Mouse (Mus musculus) CD4-positive, CD25-positive, alpha-beta regulatory T cell, adult 4 months (primary cell): ENCODE results near the gene Ccdc158. TPM values are rescaled to one million over a fixed set of nuclear protein-coding genes. Genes with fewer than 3 reads are reported as not detected.

Experiments used
- ATAC-seq: one replicate; pipeline ENCODE4 v1.8.0; 2017
- polyA plus RNA-seq, 2 experiments: library from polyadenylated mRNA; unstranded; fragments of 100-300 nt; shearing (Covaris generic); gene quantifications; one replicate each; pipeline ENCODE4 v1.2.1; 2017

Gene Ccdc158
- polyA plus RNA-seq, 2 experiments from 2014 or later, result not detected

DNA sequence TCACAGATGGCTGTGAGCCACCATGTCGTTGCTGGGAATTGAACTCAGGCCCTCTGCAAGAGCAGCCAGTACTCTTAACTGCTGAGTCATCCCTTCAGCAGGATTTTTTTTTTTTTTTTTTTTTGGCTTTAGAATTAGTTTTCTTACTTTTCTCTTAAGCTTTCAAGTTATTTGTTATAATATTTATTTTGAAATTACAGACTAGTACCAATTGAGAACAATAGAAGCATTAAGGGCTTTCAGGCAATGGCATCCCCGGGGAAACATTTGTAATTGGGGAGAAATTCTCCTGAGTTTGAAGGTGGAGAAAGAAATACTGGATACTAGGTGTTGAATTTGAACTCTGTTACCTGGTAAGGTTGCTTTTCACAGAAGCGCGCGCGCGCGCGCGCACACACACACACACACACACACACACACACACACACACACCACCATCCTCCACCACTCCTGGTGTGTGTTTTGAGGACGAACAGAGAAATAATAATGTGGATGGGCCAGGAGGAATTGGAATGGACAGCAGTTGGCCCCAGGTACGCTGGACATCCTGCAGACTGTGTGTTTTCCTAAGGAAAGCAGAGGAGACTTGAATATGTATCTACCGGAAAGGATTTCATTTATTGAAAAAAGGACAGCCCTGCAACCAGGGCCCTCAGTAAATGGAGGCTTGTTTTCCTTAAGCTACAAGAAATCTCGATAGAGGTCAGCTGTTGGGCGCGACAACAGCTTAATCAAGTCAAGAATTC lies 9.8 kb upstream of the Ccdc158 start:
- no peak for ATAC-seq

DNA sequence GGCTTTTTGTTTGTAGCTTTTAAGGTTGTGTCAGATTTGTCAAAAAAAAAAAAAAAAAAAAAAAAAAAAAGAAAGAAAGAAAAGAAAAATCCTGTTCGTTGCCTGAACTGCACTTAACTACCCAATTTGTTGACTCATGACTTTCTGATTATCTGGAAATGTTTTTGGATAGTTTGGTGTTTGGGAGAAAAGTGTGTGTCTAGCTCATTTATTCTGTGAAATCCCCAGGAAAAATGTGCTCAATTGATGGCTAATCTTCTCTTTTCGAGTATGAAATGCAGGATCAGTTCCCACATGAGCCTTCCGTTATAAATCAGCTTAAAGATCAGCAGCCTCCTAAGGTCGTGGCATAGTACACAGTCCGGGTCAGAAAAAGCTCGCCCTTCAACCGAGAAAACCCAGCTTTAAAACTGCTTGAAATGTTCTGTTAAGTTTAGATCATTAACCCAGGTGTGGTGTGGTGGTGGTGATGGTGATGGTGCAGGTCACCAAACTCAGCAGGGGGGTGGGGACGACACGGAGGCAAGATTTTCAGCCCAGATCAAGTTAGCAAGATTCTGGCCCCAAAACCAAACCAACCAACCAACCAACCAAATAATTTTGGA lies 8.9 kb upstream of the Ccdc158 start:
- ATAC-seq, result no peak

DNA sequence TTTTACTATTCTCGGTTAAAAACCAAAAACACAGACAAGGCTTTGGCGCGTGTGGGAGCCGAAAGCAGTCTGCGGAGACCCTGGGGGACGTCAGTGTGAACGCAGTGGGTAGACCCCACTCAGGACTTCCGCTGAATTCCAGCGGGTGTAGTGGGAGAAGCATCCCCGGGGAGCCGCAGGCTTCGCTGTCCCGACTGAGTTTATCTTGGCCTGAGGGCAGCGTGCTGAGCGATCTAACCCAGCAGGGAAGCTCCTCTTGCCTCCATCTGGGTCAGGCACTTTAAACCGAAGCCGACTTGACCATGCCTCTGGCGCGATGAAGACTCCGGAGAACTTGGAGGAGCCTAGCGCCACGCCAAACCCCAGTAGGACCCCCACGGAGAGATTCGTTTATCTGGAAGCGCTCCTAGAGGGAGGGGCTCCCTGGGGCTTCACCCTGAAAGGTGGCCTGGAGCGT lies 8.3 kb upstream of the Ccdc158 start, which contains the start of gene Shroom3:
Gene Shroom3, plus strand, starts transcription at position 85 of the 457 bp plus-strand sequence.
- no peak for ATAC-seq

DNA sequence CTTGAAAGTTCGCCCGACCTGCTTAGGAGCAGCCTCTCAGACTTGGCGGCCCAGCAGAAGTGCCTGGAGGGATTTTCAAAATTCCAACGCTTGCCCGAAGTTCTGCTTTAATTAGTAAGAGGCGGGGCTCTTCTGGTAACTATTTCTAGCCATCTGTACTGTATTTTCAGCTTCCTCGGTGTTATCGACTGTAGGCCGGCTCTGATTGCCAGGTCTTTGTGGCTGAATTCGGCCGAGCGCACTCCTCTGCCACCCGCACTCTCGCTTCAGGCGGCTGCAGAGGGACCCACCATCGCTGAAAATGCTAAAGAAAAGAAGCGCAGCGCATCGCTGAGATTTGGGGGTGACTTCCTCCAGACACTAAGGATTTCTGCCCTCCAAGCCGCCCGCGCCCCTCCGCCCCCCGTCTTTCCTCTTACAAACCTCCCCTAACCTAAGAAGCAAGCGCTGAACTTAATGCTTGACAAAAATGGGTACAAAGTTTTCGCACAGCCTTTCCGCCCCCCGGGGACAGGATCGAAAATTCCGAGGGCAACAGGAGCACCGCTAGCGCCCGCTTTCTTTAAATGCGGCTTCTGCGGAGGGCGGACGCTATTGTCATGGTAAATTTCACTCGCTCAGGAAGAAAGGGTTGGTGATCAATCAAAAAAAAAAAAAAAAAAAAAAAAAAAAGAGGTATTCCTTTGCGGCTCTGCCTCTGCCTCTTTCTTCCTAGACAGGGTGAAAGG lies 7.7 kb upstream of the Ccdc158 start:
- no peak for ATAC-seq

DNA sequence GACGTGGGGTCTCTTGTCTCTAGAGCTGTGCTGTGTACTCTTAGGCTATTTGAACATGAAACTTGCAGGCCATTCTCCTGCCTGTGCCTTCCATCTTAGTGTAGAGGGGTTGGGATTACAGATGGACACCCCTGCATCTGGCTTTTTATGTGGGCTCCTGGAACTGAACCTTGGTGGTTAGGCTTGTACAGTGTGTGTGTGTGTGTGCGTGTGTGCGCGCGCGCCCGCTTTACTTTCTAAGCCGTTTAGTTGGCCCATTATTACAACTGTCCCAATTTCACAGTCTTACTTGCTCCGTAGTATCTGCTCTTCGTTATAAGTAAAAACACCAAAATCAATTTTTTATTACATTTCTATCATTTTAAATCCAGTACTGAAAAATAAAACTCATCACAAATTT lies 6.8 kb upstream of the Ccdc158 start:
- ATAC-seq, result no peak

DNA sequence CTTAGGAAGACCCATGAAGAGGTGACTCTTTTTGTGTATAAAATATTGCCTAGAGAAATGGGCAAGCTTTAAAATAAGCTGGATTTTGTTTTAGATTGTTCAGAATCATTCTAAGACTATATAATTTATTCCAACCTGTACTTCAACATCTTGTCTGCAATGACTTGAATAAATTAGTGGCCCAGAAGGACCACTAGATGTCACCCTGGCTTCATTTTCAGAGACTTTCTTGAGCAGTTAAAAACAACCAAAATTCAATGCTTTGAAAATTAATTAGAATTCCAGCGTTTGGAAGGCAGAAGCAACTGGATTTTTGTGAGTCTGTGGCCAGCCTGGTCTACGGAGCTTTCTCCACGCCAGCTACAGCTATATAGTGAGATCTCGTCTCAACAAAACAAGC lies 4.4 kb upstream of the Ccdc158 start:
- no peak for ATAC-seq

DNA sequence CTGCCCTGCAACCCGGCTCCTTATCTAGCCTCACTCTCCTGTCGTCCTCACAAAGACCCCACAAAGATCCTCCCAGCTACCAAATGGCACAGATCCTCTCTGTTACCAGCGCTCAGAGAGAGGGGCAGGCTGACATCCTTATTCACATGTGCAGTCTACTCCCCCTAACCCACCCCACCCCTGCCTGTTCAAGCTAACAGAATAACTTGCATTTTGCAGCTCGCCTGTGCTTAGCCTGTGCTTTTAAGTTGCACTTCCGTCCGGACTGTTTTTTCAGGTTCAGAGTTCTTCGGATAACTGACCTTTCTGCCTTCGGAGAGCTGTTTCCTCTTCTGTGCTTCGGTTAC lies 476 bp upstream of the Ccdc158 start:
- no peak for ATAC-seq

DNA sequence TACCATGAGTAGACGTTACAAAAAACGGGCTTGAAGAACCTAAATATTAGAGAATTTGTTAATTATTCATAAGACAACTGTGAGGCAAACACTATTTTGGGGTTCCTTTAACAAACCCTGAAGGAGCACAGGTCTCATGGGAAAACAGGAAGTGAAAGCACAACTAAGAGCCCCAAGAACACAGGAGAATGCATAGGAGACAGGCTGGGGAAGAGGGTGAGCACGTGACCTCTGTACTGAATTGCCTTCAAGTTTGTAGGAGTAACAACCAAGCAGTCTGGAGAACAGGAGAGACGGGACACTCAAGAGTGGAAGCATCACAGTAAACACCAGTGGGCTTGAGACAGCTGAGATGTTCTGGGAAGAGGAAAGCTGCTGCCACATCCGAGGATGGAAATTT lies 8.2 kb downstream of the Ccdc158 start:
- no peak for ATAC-seq

DNA sequence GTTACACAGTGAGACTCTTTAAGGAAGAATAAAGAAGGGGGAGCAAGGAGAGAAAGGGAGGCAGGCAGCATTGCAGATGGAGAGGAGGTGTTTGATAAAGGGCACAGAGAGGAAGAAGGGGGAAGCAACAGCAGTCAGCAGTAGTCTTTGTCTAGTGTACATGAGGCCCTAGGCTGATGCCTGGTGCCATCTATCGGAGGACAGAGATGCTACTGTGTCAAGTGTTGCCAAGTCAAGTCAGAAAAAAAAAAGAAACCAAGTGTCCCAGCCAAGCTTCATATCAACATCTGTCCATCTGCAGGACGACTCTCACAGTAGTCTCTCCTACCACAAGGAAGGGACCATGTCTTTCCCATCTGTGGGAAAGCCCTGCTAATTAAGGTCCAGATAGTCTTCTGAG lies 10.8 kb downstream of the Ccdc158 start:
- ATAC-seq, result no peak

DNA sequence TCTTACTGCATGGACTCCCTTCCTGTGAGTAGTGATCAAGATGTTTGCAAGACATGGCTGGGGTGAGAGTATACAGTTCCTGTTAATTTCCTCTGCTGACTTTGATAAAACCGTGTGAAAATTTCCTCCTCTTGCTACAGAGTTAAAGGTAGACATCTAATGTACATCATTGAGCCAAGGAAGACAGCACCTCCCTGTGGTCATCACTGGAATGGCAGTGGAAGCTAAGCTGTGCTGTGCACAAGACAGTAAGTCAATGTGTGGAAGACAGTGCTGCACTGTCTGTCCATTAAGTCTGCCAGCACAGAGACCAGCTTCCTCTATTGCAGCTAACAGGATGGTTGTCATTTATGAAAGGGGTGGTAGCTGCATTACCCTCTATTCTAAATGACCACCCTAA lies 18.8 kb downstream of the Ccdc158 start:
- peak; percentile 75 for ATAC-seq

DNA sequence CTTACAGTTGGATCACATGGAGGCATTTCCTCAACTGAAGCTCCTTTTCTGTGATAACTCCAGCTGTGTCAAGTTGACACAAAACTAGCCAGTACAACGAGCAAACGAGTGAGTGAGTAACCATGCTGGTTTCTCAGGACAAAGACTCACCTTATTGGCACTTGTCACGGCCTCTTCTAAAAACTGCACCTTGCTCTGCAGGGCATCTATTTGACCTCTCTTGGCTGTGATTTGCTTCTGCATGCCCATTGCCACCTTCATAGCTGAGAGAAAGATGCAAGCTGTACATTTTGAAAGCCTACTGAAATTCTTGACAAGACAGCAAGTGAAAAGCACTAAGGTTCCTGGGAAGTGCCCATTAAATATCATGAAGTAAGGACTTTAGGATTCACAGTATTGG lies 34.2 kb downstream of the Ccdc158 start:
- no peak for ATAC-seq

DNA sequence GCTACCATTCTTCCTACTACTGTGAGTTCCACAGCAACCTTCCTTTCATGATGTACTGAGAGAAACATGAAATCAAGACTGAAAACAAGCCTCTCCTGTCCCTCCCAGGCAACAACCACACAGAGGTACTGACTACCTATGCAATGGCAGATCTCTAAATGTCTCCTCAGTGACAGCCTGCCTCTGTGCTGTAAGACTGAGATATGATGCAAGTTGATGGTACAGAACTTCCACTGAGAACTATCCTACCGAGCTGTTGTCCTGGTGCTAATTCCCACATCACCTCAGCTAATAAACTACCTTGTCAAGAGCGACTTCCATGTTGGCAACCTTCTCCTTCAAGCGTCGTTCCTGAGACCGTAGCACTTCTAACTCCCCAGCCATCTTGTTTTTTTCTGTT lies 39.2 kb downstream of the Ccdc158 start:
- no peak for ATAC-seq

DNA sequence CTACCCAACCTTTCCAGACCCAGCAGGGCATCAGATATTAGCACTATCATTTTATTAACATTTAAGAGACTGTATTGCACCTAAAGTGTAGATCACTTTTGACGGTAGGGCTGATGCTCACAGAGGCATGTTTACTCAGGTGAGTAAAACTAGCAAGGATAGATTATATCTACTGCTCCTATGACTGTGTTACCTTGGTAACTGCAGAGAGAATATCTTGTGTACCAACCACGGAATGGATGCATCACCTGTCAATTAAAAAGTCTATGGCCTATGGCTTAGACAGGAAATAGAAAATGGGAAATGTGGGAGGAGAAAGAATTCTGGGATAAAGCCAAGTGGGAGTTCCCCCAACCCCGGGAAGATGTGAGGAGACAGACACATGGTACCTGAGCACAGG lies 40.2 kb downstream of the Ccdc158 start:
- ATAC-seq, result no peak

DNA sequence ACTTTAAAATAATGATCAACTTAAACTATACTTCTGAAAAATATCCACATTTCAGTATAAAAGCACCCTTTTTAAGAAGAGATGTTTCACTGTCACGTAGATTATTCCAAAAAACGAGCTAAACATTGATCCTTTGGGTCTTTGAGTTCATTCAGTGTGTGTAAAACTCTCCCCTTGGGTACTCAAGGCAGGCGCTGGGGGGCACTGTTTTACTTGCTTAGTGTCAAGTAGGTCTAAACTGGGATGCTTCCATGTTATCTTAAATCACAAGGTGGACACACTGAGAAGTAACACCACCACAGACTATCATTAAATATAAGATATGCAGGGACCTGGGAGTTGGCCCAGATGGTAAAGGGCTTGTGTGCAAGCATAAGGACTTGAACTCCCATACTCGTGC lies 41.5 kb downstream of the Ccdc158 start:
- ATAC-seq, result no peak

DNA sequence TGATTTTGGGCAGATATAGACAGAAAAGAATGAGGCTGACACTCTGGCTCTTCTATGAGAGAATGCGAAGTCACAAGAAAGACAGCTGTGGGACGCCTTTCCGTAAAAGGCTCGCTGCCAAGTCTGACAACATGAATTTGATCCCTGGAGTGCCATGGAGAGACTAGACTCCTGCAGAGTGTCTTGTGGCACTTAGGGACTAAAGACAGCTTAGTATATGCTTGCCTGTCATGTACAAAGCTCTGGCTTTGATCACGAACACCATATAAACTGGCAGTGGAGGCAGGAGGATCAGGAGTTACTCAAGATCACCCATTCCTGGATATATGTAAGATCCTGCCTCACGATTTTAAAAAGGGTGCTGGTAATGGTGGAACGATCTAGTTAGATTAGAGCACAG lies 47.2 kb downstream of the Ccdc158 start:
- no peak for ATAC-seq

DNA sequence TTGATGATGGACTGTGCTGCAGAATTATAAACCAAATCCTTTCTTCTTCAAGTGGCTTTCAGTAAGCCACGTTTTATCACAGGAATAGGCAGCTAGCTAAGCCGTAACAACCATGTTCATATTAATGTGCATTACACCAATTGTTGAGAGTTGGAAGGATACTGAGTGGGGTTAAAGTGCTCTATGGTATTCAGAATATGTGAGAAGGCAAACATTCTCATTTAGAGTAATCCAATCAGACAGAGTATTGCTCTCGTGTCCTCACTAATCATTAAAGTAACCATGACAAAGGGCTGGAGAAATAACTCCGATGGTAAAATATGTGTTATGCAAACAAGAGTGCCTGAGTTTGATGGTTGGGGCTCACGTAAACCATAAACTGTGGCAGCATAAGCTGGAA lies 53.2 kb downstream of the Ccdc158 start:
- ATAC-seq, result no peak

DNA sequence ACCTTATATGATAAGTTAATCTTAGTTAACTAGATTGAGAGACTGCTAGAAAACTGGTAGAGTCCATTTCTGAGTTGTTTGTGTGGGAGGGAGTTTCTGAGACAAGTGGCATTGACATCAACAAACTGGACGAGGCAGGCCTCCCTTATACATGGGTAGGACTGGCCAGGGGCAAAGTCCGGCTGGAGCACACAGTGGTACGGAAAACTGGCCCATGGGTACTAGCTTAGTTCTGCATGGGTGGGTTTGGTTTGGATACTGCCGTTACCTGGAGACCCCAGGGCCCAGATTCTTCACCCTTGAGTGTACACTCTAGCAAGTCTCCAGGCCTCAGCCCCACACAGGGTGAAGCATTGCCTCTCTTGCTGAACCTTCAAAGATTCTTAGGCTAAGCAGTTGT lies 62.3 kb downstream of the Ccdc158 start:
- no peak for ATAC-seq

DNA sequence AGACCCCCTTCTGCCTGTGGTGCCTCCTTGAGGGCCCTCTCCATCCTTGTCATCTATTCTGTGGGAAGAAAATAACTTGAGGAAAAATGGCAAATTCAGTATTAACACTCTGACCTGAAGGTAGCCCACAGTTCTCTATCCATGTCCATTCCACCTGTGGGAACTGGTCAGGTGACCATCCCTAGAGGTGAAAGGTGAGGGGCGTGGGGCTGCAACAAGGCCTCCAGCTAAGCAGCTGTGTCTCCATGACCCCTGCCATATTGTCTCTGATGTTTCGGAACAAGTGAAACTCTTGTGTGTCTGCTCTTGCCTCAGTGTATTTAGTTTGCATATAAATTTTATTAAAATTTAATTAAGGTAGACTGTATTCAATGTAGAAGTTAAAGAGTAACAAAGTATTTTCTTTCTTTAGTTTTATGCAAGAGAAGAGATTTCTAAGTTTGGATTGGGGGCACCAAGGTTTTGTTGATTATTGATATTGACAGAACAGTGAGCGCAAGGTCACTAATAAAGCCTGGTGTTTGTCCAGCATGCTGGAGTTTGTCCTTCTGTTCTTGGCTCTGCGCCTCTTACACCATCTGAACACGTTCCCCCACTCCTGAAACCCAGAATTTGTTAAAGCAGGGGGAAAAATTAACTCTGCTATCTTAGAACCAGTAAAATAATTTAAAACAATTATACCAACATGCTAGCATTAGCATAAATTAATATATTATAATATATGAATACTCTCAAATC lies 67.4 kb downstream of the Ccdc158 start:
- no peak for ATAC-seq

DNA sequence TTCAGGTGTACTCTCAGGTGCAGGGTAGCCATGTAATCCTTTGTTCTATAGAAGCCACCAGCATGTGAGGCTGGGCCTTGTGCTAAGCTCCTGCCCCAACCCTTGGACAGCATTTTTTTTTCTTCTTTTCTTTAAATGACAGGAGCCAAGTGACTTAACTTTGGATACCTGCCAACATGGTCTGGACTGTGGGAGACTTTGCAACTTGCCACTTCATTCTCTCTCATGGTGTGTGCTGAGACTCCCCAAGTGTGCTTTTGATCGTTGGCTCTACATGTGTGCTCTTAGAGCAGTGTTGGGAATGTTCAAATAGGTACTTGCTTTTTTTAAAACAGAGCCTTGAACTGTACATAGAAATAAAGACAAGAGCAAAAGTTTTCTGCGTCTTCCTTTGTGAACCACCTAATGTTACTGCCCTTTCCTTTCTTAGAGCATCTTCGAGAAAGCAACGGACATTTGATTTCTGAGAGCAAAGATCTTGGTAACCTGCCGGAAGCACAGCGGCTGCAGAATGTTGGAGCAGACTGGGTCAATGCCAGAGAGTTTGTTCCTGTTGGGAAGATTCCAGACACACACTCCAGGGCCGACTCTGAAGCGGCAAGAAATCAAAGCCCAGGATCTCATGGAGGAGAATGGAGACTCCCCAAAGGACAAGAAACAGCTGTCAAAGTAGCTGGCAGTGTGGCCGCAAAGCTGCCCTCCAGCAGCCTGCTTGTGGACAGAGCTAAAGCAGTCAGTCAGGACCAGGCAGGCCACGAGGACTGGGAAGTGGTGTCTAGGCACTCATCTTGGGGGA lies 70.4 kb downstream of the Ccdc158 start:
- no peak for ATAC-seq

DNA sequence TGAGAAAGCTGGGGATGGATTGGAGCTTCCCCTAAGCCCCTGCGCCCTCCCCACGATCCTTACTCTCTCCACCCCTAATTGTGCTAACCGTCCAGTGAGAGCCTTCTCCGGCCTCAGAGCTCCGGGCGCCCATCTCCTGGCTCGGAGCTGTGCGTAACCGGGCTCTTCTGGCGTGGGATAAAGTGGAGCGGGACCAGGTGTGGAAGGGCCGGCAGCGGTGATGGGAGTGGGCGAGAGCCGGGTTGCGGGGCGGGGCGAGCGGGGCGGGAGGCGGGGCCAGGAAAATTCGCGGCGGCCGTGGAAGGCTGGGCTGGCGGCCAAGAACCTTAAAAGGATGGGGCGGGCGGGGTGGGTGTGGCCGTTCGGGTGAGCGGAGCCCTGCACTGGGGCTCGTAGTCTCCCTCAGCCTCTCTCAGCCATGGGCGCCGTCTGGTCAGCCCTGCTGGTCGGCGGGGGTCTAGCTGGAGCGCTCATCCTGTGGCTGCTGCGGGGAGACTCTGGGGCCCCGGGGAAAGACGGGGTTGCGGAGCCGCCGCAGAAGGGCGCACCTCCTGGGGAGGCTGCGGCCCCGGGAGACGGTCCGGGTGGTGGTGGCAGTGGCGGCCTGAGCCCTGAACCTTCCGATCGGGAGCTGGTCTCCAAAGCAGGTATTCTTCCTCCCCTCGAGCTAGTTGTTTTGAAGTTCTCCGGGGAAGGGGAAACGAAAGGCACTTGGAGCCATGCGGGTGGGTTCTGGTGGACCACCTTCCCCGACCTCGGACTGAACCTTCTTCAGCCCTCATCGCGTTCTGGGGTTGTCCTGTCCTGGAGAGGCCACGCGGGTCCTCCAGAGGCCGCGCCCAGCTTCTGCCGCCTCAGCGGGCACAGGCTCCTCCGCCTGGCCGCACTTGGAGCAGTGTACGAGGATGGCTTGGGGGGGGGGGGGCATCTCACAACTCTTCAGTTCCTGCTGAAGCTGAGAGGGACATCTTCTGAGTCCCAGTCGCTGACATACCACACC lies 72.1 kb downstream of the Ccdc158 start, which contains the start of gene Stbd1:
Gene Stbd1, plus strand, starts transcription at position 351 of the 1,000 bp plus-strand sequence.
- ATAC-seq, result peak; percentile 51

DNA sequence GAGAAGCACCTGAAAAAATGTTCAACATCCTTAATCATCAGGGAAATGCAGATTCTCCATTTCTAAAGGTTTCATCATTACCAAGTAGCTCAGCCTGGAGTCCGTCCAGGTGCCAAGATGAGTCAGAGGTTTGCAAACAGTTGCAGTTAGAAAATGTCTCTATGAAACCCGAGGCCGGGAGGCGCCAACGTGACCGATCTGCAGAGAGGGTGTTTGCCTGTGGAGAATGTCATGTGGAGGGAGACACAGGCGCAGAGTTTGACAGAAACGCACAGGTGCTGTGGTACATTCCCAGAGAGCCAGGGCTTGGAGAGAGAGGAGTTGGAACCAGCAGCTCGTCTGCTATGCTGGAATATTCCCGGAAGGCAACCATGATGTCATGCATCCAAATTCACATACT lies 76.0 kb downstream of the Ccdc158 start:
- ATAC-seq, result no peak
